Mouse (Mus musculus) liver, postnatal 0 days (tissue): ENCODE results near the gene Lrrc4c. TPM values are rescaled to one million over a fixed set of nuclear protein-coding genes. Genes with fewer than 3 reads are reported as not detected.

Source experiments
- ATAC-seq: fragments of 200-750 bp; cut with Nextera tagmentation; 2 replicates; pipeline ENCODE4 v1.8.0; 2017; ENCODE audit warnings: mild to moderate bottlenecking, moderate library complexity
- DNase-seq: peaks from one replicate; pipeline ENCODE4 v3.0.0-alpha.2; 2016
- H3K27ac ChIP-seq: fragments of 300-500 bp; sonication (generic); 2 replicates; pipeline ENCODE4 v1.5.1; 2014; ENCODE audit warnings: antibody characterized with exemption, moderate library complexity, mild to moderate bottlenecking, low read depth
- H3K27me3 ChIP-seq: fragments of 300-500 bp; sonication (generic); 2 replicates; pipeline ENCODE4 v1.6.1; 2014; ENCODE audit warnings: low read length, control low read depth, mixed read lengths; ENCODE audit not compliant: insufficient read depth
- H3K36me3 ChIP-seq: fragments of 300-500 bp; sonication (generic); replicated peaks from 2 replicates; pipeline ENCODE4 v1.6.1; 2014; ENCODE audit warnings: mild to moderate bottlenecking, control low read depth, low read length, moderate library complexity, mixed read lengths; ENCODE audit not compliant: insufficient read depth
- H3K4me1 ChIP-seq: fragments of 300-500 bp; sonication (generic); 2 replicates; pipeline ENCODE4 v1.6.1; 2014; ENCODE audit warnings: antibody characterized with exemption, mild to moderate bottlenecking, control low read depth; ENCODE audit not compliant: insufficient read depth
- H3K4me2 ChIP-seq: fragments of 300-500 bp; sonication (generic); 2 replicates; pipeline ENCODE4 v1.6.1; 2014; ENCODE audit warnings: low read depth, mild to moderate bottlenecking, low read length, moderate library complexity, mixed read lengths
- H3K4me3 ChIP-seq: fragments of 300-500 bp; sonication (generic); 2 replicates; pipeline ENCODE4 v1.5.1; 2014; ENCODE audit warnings: low read depth, low read length
- H3K9ac ChIP-seq: fragments of 300-500 bp; sonication (generic); replicated peaks from 2 replicates; pipeline ENCODE4 v1.6.1; 2014; ENCODE audit warnings: mild to moderate bottlenecking, moderate library complexity
- H3K9me3 ChIP-seq: fragments of 300-500 bp; sonication (generic); 2 replicates; pipeline ENCODE4 v1.6.1; 2016; ENCODE audit warnings: mild to moderate bottlenecking, control low read depth, low read length, mixed read lengths
- CTCF ChIP-seq: sonication (generic); IDR thresholded peaks from 2 replicates; pipeline ENCODE4 v1.5.1; 2016; ENCODE audit warnings: antibody characterized with exemption, low read depth
- EP300 ChIP-seq: IDR thresholded peaks from 2 replicates; pipeline ENCODE4 v1.6.1; 2016; ENCODE audit warnings: antibody characterized with exemption, low read depth, mild to moderate bottlenecking
- WGBS: fragments of 180-500 bp; shearing (Covaris S2); extraction: QIAGEN DNeasy Blood & Tissue Kit; methylation state at CpG from one replicate; pipeline ENCODE4 v1.1.7; 2014; ENCODE audit not compliant: insufficient replicate concordance; 5-methylcytosine and 5-hydroxymethylcytosine counted together
- polyA plus RNA-seq: library from polyadenylated mRNA; unstranded; fragments of >200 nt; fragmentation: Nextera tagmentation; extraction: Ambion mirVana; gene quantifications from 2 replicates; pipeline ENCODE4 v1.2.1, GENCODE M21; 2015

Lrrc4c gene
- polyA plus RNA-seq, 1 experiment from 2014 or later = 0.36 TPM

DNA sequence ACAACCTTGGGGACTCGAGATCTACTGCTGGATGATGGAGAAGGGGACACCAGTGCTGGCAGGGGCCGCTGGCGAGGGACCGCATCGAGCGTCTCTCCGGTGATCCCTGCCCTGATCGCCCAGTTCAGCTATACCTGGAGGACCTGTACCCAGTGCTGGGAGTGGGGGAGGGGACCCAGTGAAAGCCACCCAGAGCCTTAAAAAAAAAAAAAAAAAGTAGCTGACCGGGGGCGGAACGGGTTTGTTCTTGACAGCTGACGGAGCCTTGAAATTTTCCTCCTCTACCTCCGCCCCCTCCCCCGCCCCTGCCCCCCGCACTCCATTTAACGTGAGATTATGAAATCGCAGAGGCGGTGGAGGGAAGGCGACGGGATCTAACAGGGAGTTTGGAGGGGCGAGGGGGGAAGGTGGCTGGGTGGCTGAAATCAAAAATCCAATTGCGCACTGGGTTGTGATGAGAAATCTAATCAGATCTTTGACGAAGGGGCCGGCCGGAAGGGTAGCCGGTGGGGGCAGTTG, 1149.1 kb downstream of the Lrrc4c start:
- peaks cover 14% of the 10 kb centered on the region for H3K27me3 ChIP-seq
- TF ChIP-seq EP300 (no peak), CTCF (no peak)
- H3K4me1 ChIP-seq = peaks cover 3% of the 10 kb centered on the region; the same call in 1 of the 2 replicates
- H3K4me3 ChIP-seq = peak overlapping the region; percentile 31
- WGBS = 3% methylated on average over 26 of the region's 26 CpGs
- H3K36me3 ChIP-seq = no peaks in the 10 kb centered on the region
- ATAC-seq = no peak
- H3K9ac ChIP-seq = no peak overlapping the region
- H3K9me3 ChIP-seq = no peaks in the 10 kb centered on the region
- DNase-seq = no peak
- H3K4me2 ChIP-seq = peak overlapping the region; percentile 63
- H3K27ac ChIP-seq = no peak overlapping the region

DNA sequence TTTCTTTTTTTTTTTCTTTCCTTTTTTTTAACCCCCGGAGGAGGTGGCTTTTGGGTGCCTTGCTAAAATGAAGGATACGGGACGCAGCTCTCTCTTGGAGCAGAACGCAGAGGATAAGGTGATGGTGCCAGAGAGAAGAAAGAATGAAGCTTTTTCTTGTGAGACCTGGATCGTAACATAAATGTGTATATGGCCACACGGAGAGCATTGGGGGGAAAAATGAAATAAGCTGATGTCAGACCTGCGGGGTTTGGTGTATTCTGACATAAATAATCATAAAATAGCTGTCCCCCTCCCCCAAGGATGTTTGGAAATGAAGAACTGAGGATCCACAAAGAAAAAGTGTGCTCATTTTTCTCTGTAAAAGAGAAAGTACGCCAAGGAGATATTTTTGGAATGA, 1149.7 kb downstream of the Lrrc4c start:
- no peak overlapping the region for H3K27ac ChIP-seq
- TF ChIP-seq CTCF (no peak), EP300 (no peak)
- peaks cover 14% of the 10 kb centered on the region for H3K27me3 ChIP-seq
- no peaks in the 10 kb centered on the region for H3K9me3 ChIP-seq
- no peak for DNase-seq
- H3K9ac ChIP-seq = no peak overlapping the region
- ATAC-seq = no peak
- peaks cover 3% of the 10 kb centered on the region; the same call in 1 of the 2 replicates for H3K4me1 ChIP-seq
- WGBS = 12% methylated on average over 8 of the region's 8 CpGs
- peak overlapping the region; percentile 31; the same call in 1 of the 2 replicates for H3K4me3 ChIP-seq
- H3K36me3 ChIP-seq = no peaks in the 10 kb centered on the region
- H3K4me2 ChIP-seq = peak overlapping the region; percentile 63; the same call in 1 of the 2 replicates

GRCm38 (mm10) chr2:97468372-97468771, 1150.4 kb downstream of the Lrrc4c start:
- Histone ChIP-seq H3K4me1 (peaks cover 3% of the 10 kb centered on the region; the same call in 1 of the 2 replicates), H3K27me3 (peaks cover 14% of the 10 kb centered on the region), H3K9ac (no peak overlapping the region), H3K9me3 (no peaks in the 10 kb centered on the region), H3K27ac (no peak overlapping the region), H3K36me3 (no peaks in the 10 kb centered on the region), H3K4me2 (no peak overlapping the region), H3K4me3 (no peak overlapping the region)
- TF ChIP-seq EP300 (no peak), CTCF (no peak)
- DNase-seq (no peak), ATAC-seq (no peak)
- WGBS = 29% methylated on average over 5 of the region's 5 CpGs

GRCm38 (mm10) chr2:97469396-97469795, 1151.4 kb downstream of the Lrrc4c start:
- H3K27me3 ChIP-seq = peaks cover 14% of the 10 kb centered on the region
- TF ChIP-seq EP300 (no peak), CTCF (no peak)
- ATAC-seq = no peak

GRCm38 (mm10) chr2:97478175-97478924, 1160.4 kb downstream of the Lrrc4c start:
- H3K4me1 ChIP-seq = no peaks in the 10 kb centered on the region
- TF ChIP-seq EP300 (no peak), CTCF (no peak)
- H3K36me3 ChIP-seq = no peaks in the 10 kb centered on the region
- WGBS = 72% methylated on average over 10 of the region's 10 CpGs
- H3K27ac ChIP-seq = no peak overlapping the region
- DNase-seq (no peak), ATAC-seq (no peak)
- no peak overlapping the region for H3K4me3 ChIP-seq
- no peak overlapping the region for H3K4me2 ChIP-seq
- no peak overlapping the region for H3K9ac ChIP-seq
- H3K27me3 ChIP-seq = no peaks in the 10 kb centered on the region
- no peaks in the 10 kb centered on the region for H3K9me3 ChIP-seq

More at GRCm38 (mm10) chr2:97469396-97469795, 1151.4 kb downstream of the Lrrc4c start:
- Histone ChIP-seq H3K4me3 (no peak overlapping the region), H3K36me3 (no peaks in the 10 kb centered on the region), H3K4me1 (peaks cover 3% of the 10 kb centered on the region; the same call in 1 of the 2 replicates), H3K27ac (no peak overlapping the region), H3K9ac (no peak overlapping the region), H3K9me3 (no peaks in the 10 kb centered on the region), H3K4me2 (no peak overlapping the region)
- no peak for DNase-seq
- 26% methylated on average over 2 of the region's 2 CpGs for WGBS

DNA sequence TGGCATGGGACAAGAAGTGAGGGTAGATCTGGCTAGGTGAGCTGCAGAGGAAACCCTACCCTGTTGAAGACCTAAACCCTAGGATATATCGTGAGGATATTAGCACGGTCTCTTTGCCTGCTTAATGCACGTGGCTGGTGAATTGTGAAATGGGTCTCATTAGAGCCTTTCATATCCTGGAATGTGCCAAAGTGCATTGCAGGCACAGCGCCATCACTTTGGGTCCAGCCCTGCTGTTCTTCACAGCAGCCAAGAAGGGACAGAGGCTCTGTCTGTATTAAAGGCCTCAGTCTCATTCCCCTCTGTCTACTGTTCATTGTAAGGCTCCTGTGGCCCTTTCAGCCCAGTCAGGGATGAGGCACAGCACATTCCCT, 1160.9 kb downstream of the Lrrc4c start:
- DNase-seq (no peak), ATAC-seq (no peak)
- Histone ChIP-seq H3K9ac (no peak overlapping the region), H3K36me3 (no peaks in the 10 kb centered on the region), H3K4me3 (no peak overlapping the region), H3K4me2 (no peak overlapping the region), H3K27ac (no peak overlapping the region), H3K27me3 (no peaks in the 10 kb centered on the region), H3K4me1 (no peaks in the 10 kb centered on the region), H3K9me3 (no peaks in the 10 kb centered on the region)
- WGBS = 69% methylated on average over 4 of the region's 4 CpGs
- TF ChIP-seq EP300 = no peak
- no peak for TF ChIP-seq CTCF
